Mouse (Mus musculus) neural tube, embryonic 11.5 days (tissue): Measurements from ENCODE around the gene Il21r. TPM values are rescaled to one million over a fixed set of nuclear protein-coding genes. Genes with fewer than 3 reads are reported as not detected.

Experiments used
- ATAC-seq: fragments of 200-750 bp; cut with Nextera tagmentation; 2 replicates; pipeline ENCODE4 v1.8.0; 2017; ENCODE audit warnings: moderate number of reproducible peaks, mild to moderate bottlenecking, moderate TSS enrichment, moderate library complexity; ENCODE audit not compliant: insufficient read depth, low FRiP score, low TSS enrichment
- DNase-seq: peaks from one replicate; pipeline ENCODE4 v3.0.0-alpha.2; 2015; ENCODE audit warnings: low spot score
- H3K27ac ChIP-seq: fragments of 300-500 bp; sonication (generic); 2 replicates; pipeline ENCODE4 v1.5.1; 2014; ENCODE audit warnings: low read depth, mild to moderate bottlenecking, low read length
- H3K27me3 ChIP-seq: fragments of 300-500 bp; sonication (generic); 2 replicates; pipeline ENCODE4 v1.6.1; 2014; ENCODE audit warnings: mild to moderate bottlenecking, low read length, mixed read lengths; ENCODE audit not compliant: control insufficient read depth, insufficient read depth
- H3K36me3 ChIP-seq: fragments of 300-500 bp; sonication (generic); 2 replicates; pipeline ENCODE4 v1.6.1; 2014; ENCODE audit warnings: mild to moderate bottlenecking, low read length, moderate library complexity, mixed read lengths; ENCODE audit not compliant: control insufficient read depth, insufficient read depth
- H3K4me1 ChIP-seq: fragments of 300-500 bp; sonication (generic); 2 replicates; pipeline ENCODE4 v1.6.1; 2014; ENCODE audit warnings: low read length, mixed read lengths; ENCODE audit not compliant: control insufficient read depth, insufficient read depth
- H3K4me2 ChIP-seq: fragments of 300-500 bp; sonication (generic); 2 replicates; pipeline ENCODE4 v1.6.1; 2014; ENCODE audit warnings: low read depth, mild to moderate bottlenecking, moderate library complexity
- H3K4me3 ChIP-seq: fragments of 300-500 bp; sonication (generic); 2 replicates; pipeline ENCODE4 v1.5.1; 2014; ENCODE audit warnings: low read depth, low read length
- H3K9ac ChIP-seq: fragments of 300-500 bp; sonication (generic); 2 replicates; pipeline ENCODE4 v1.6.1; 2014; ENCODE audit warnings: mild to moderate bottlenecking, low read length
- H3K9me3 ChIP-seq: fragments of 300-500 bp; sonication (generic); 2 replicates; pipeline ENCODE4 v1.6.1; 2016; ENCODE audit warnings: low read length; ENCODE audit not compliant: control insufficient read depth
- WGBS: fragments of 180-500 bp; shearing (Covaris S2); extraction: QIAGEN DNeasy Blood & Tissue Kit; methylation state at CpG from one replicate; pipeline ENCODE4 v1.1.7; 2014; 5-methylcytosine and 5-hydroxymethylcytosine counted together
- polyA plus RNA-seq: library from polyadenylated mRNA; unstranded; fragments of >200 nt; fragmentation: Nextera tagmentation; extraction: Ambion mirVana; gene quantifications from 2 replicates; pipeline ENCODE4 v1.2.1, GENCODE M21; 2014

Il21r gene
- polyA plus RNA-seq, 1 experiment from 2014 or later = 0.25 TPM

DNA sequence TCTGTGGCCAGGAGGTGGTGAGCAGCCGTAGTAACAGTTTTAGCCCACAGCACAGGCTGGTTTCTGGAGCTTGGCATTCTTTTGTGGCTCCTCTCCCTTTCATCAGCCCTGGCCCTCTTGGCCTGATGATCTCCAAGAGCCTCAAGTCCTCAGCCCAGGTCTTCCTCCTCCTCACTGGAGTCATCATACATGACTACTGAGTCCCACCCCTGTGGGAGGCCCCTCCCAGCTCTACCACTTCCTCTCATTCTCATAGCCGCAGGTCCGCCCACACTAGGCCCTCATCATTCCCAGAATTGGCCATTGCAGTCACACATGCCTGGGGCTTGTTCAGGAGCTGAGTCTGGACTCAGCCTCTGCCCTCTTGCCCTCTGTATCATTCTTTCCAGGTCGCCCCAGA, 9.4 kb upstream of the Il21r start:
- no peak overlapping the region for H3K4me3 ChIP-seq
- WGBS = 88% methylated on average over 4 of the region's 4 CpGs
- no peaks in the 10 kb centered on the region for H3K4me1 ChIP-seq
- H3K36me3 ChIP-seq = no peaks in the 10 kb centered on the region
- no peak for DNase-seq
- no peak overlapping the region for H3K9ac ChIP-seq
- H3K4me2 ChIP-seq = no peak overlapping the region
- no peak for ATAC-seq
- H3K27ac ChIP-seq = no peak overlapping the region
- no peaks in the 10 kb centered on the region for H3K27me3 ChIP-seq
- no peaks in the 10 kb centered on the region for H3K9me3 ChIP-seq

DNA sequence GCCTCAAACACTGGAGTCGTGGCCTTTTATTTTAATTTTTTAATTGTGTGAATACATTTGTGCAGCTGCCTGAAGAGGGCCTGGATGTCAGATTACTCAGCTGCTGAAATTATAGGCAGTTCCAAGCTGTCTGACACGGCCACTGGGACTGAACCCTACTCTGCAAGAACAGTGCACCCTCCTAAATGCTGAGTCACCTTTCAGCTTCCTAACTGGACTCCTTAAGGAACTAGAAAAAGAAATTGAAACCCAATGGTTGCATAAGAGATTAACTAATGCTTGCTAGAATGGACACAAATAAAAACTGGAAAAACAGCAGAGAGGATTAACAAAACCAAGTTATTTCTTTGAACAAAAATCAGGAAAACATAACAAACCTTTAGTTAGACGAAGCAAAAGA, 6.8 kb upstream of the Il21r start:
- Histone ChIP-seq H3K4me1 (no peaks in the 10 kb centered on the region), H3K27me3 (no peaks in the 10 kb centered on the region), H3K4me2 (no peak overlapping the region), H3K27ac (no peak overlapping the region), H3K9ac (no peak overlapping the region), H3K9me3 (no peaks in the 10 kb centered on the region), H3K4me3 (no peak overlapping the region), H3K36me3 (no peaks in the 10 kb centered on the region)
- ATAC-seq = no peak
- 77% methylated on average over 3 of the region's 3 CpGs for WGBS
- no peak for DNase-seq

DNA sequence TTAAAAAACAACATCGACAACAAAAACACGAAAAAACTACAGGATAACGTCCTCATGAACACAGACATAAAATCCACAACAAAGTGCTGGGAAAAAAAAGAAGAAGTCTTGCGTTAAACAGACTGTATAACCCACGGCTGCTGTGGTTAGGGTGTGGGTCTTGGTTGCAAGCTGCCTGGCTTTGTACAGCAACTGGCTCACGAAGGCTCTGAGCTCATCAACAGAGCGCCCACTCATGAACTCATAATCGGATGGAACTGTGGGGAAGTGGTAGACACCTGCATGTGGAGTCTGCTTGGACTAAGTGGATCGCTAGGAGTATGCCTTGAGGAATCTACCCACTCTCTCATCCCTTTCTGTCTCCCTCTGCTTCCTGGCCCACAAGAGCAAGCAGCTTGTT, 6.1 kb upstream of the Il21r start:
- ATAC-seq = no peak
- DNase-seq = no peak
- 91% methylated on average over 9 of the region's 9 CpGs for WGBS
- Histone ChIP-seq H3K36me3 (no peaks in the 10 kb centered on the region), H3K4me1 (no peaks in the 10 kb centered on the region), H3K9me3 (no peaks in the 10 kb centered on the region), H3K4me3 (no peak overlapping the region), H3K4me2 (no peak overlapping the region), H3K27ac (no peak overlapping the region), H3K27me3 (no peaks in the 10 kb centered on the region), H3K9ac (no peak overlapping the region)

- DNase-seq (no peak), ATAC-seq (no peak)
- no peak overlapping the region for H3K27ac ChIP-seq
- no peaks in the 10 kb centered on the region for H3K27me3 ChIP-seq
- H3K4me1 ChIP-seq = no peaks in the 10 kb centered on the region
- no peak overlapping the region for H3K4me2 ChIP-seq
- H3K36me3 ChIP-seq = no peaks in the 10 kb centered on the region
- no peaks in the 10 kb centered on the region for H3K9me3 ChIP-seq
- H3K9ac ChIP-seq = no peak overlapping the region
- 88% methylated on average over 11 of the region's 11 CpGs for WGBS
- no peak overlapping the region for H3K4me3 ChIP-seq
These were observed 5.5 kb upstream of the Il21r start for GRCm38 (mm10) chr7:125597516-125598347.

DNA sequence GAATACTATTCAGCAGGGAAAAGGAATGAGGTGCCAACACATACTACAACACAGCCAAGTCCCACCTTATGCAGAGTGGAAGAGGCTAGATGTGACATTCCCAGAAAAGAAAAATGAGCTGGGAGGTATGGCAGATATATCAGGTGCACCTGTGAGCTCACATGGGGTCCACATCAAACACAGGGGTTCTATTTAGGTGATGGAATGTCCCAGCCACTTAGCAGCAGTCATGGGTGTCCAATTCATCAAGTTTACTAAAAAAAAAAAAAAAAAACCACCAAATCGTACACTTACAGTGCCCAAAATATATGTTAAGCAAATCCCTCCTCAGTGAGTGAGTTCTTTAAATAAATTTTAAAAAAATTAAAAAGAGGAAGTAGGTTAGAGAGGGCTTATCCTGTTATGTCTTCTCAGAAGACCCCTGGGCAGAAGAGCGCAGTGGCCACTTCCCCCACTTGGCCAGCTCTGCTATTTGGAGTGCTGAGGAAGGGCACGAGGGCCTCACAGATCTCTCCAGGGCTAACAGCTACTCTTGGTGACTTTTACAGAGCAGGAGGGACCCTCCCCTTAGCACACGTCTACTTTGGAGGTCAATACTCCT, 3.8 kb upstream of the Il21r start:
- no peak overlapping the region for H3K4me2 ChIP-seq
- no peak overlapping the region for H3K27ac ChIP-seq
- no peaks in the 10 kb centered on the region for H3K36me3 ChIP-seq
- no peaks in the 10 kb centered on the region for H3K9me3 ChIP-seq
- no peaks in the 10 kb centered on the region for H3K27me3 ChIP-seq
- DNase-seq (no peak), ATAC-seq (no peak)
- no peak overlapping the region for H3K4me3 ChIP-seq
- no peaks in the 10 kb centered on the region for H3K4me1 ChIP-seq
- 85% methylated on average over 4 of the region's 4 CpGs for WGBS
- H3K9ac ChIP-seq = no peak overlapping the region

GRCm38 (mm10) chr7:125600136-125600535, 3.1 kb upstream of the Il21r start:
- H3K36me3 ChIP-seq = no peaks in the 10 kb centered on the region
- H3K4me3 ChIP-seq = no peak overlapping the region
- no peak for DNase-seq
- no peaks in the 10 kb centered on the region for H3K9me3 ChIP-seq
- no peak for ATAC-seq
- H3K9ac ChIP-seq = no peak overlapping the region
- no peak overlapping the region for H3K4me2 ChIP-seq
- WGBS = 81% methylated on average over 10 of the region's 10 CpGs
- H3K27me3 ChIP-seq = no peaks in the 10 kb centered on the region
- H3K4me1 ChIP-seq = no peaks in the 10 kb centered on the region
- H3K27ac ChIP-seq = no peak overlapping the region

DNA sequence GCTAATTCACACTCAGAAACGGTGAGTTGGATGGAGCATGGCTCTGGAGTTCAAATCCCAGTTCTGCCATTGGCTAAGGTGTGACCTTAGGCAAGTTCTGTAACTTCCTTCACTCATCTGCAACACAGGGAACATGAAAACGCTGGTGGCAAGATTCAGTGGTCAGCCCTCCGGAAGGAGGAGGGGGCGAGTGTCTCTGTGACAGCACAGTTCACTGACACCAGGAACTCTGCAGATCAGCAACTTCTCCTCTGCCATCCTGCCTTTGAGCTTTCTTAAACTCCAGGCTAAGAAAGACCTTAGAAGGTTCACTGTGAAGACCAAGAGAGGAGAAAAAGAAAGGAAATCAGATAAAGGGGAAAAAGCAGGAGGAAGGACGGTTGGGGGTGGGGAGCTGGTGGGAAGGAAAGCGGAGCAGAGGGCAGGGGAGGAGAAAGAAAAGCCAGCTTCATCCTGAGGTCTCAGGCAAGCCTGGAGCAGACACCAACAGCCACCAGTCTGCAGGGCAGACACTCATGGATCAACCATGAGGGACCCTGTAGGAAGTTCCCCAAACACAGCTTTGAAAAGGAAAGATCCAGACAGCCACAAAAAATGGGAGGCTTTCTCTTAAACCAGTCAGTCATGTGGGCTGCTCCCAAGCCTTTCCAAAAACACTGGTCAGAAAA, 2.5 kb upstream of the Il21r start:
- ATAC-seq (no peak), DNase-seq (no peak)
- H3K27ac ChIP-seq = no peak overlapping the region

GRCm38 (mm10) chr7:125601280-125601670, 2.0 kb upstream of the Il21r start:
- H3K36me3 ChIP-seq = no peaks in the 10 kb centered on the region
- no peak overlapping the region for H3K4me3 ChIP-seq
- H3K9me3 ChIP-seq = no peaks in the 10 kb centered on the region
- H3K27me3 ChIP-seq = no peaks in the 10 kb centered on the region
- no peaks in the 10 kb centered on the region for H3K4me1 ChIP-seq
- no peak for ATAC-seq
- no peak for DNase-seq
- no peak overlapping the region for H3K27ac ChIP-seq
- H3K4me2 ChIP-seq = no peak overlapping the region
- WGBS = 92% methylated on average over 6 of the region's 6 CpGs
- no peak overlapping the region for H3K9ac ChIP-seq

More for the DNA sequence above, 2.5 kb upstream of the Il21r start:
- H3K9ac ChIP-seq = no peak overlapping the region
- no peak overlapping the region for H3K4me2 ChIP-seq
- WGBS = 58% methylated on average over 6 of the region's 6 CpGs
- H3K4me3 ChIP-seq = no peak overlapping the region
- H3K4me1 ChIP-seq = no peaks in the 10 kb centered on the region
- no peaks in the 10 kb centered on the region for H3K27me3 ChIP-seq
- no peaks in the 10 kb centered on the region for H3K36me3 ChIP-seq
- no peaks in the 10 kb centered on the region for H3K9me3 ChIP-seq
